Mouse (Mus musculus) urinary bladder, adult 18-20 months (tissue): ENCODE measurements at regions not wholly inside any gene's neighbourhood (a gene's known extent, or its start where the extent isn't known, plus 50 kb on each side); places are given as distances from the start of the nearest gene placed in this dataset.

Experiments used
- DNase-seq, 2 experiments: peaks; one replicate each; pipeline ENCODE4 v3.0.0; 2022; ENCODE audit warnings: low spot score in 2 of 2, mixed read lengths in 2 of 2

- DNase-seq, result no peak
These were observed 318.0 kb downstream of the Gm11361 start for GRCm38 (mm10) chr13:28575202-28575851.

GRCm38 (mm10) chr13:28573364-28573763, 316.0 kb downstream of the Gm11361 start:
- no peak for DNase-seq

GRCm38 (mm10) chr13:28572448-28572847, 315.1 kb downstream of the Gm11361 start:
- DNase-seq, result no peak

- no peak for DNase-seq
These were observed 314.4 kb downstream of the Gm11361 start for GRCm38 (mm10) chr13:28571716-28572115.

- no peak for DNase-seq
These were observed 306.3 kb downstream of the Gm11361 start for GRCm38 (mm10) chr13:28563585-28563984.

- no peak for DNase-seq
These were observed 302.8 kb downstream of the Gm11361 start for GRCm38 (mm10) chr13:28560081-28560480.

GRCm38 (mm10) chr13:28557032-28557570, 299.8 kb downstream of the Gm11361 start:
- no peak for DNase-seq

- no peak for DNase-seq
These were observed 299.1 kb downstream of the Gm11361 start for GRCm38 (mm10) chr13:28556385-28556938.

- no peak for DNase-seq
These were observed 297.0 kb downstream of the Gm11361 start for GRCm38 (mm10) chr13:28554143-28554830.

- no peak for DNase-seq
These were observed 295.8 kb downstream of the Gm11361 start for GRCm38 (mm10) chr13:28552974-28553750.

GRCm38 (mm10) chr13:28551555-28551954, 294.2 kb downstream of the Gm11361 start:
- DNase-seq, result no peak

GRCm38 (mm10) chr13:28545797-28546196, 288.5 kb downstream of the Gm11361 start:
- no peak for DNase-seq

- DNase-seq, result no peak
These were observed 288.0 kb downstream of the Gm11361 start for GRCm38 (mm10) chr13:28545337-28545736.

- DNase-seq, result no peak
These were observed 287.5 kb downstream of the Gm11361 start for GRCm38 (mm10) chr13:28544819-28545180.

GRCm38 (mm10) chr13:28544003-28544818, 286.9 kb downstream of the Gm11361 start:
- no peak for DNase-seq

- no peak for DNase-seq
These were observed 284.3 kb downstream of the Gm11361 start for GRCm38 (mm10) chr13:28541607-28542006.

- no peak for DNase-seq
These were observed 275.8 kb downstream of the Gm11361 start for GRCm38 (mm10) chr13:28533080-28533479.

GRCm38 (mm10) chr13:28532278-28532677, 274.9 kb downstream of the Gm11361 start:
- DNase-seq, result no peak

- DNase-seq, result peak in 1 of 2 experiments; percentile 5
These were observed 274.2 kb downstream of the Gm11361 start for GRCm38 (mm10) chr13:28531534-28531999.

GRCm38 (mm10) chr13:28530947-28531346, 273.6 kb downstream of the Gm11361 start:
- no peak for DNase-seq

GRCm38 (mm10) chr13:28528898-28529511, 271.7 kb downstream of the Gm11361 start:
- no peak for DNase-seq
